Mouse (Mus musculus): ENCODE measurements around the gene Syn3.

- TF ChIP-seq CHD2 (IDR thresholded peaks at IDR 0.05; ENCODE audit: low read depth, low read length), result no peak
- no peak for TF ChIP-seq ZNF384 (IDR thresholded peaks at IDR 0.05; ENCODE audit: low read depth, low read length)
- TF ChIP-seq HCFC1 (IDR thresholded peaks at IDR 0.05; ENCODE audit: borderline replicate concordance, insufficient read depth, low read length), result no peak
- no peak for TF ChIP-seq MAFK (IDR thresholded peaks at IDR 0.05; ENCODE audit: insufficient read depth, low read depth, low read length)
These were observed 162.2 kb downstream of the Syn3 start for GRCm38 (mm10) chr10:86336506-86336905.
